Mouse (Mus musculus) cerebellum, adult (tissue): ENCODE results near the gene Bri3bp.
"Not testable (repeated sequence)": the region's sequence is repeated elsewhere in the genome, so short reads cannot be mapped to it uniquely, and the experiment has no call there.

Experiments
- ATAC-seq: cut with Nextera tagmentation; 2 replicates; pipeline ENCODE4 v1.9.2; 2017; ENCODE audit warnings: mild to moderate bottlenecking, moderate library complexity, mixed read lengths; ENCODE audit not compliant: insufficient number of reproducible peaks, low FRiP score, low TSS enrichment

The Bri3bp gene

DNA sequence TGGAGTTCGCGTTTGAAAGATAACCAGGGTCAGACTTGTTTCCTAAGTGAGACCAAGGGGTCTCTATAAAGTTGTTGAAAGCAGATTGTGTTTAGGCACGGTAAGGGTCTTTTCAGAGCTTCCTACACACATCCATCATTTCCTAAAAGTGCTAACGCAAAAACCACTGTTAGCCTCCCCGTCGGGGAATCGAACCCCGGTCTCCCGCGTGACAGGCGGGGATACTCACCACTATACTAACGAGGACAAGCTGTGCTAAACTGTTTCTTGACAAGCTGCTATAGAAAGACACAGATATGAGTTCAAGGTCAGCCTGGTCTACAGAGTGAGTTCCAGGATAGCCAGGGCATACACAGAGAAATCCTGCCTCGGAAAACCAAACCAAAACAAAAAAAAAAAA lies 32.5 kb upstream of the Bri3bp start:
- no peak for ATAC-seq

DNA sequence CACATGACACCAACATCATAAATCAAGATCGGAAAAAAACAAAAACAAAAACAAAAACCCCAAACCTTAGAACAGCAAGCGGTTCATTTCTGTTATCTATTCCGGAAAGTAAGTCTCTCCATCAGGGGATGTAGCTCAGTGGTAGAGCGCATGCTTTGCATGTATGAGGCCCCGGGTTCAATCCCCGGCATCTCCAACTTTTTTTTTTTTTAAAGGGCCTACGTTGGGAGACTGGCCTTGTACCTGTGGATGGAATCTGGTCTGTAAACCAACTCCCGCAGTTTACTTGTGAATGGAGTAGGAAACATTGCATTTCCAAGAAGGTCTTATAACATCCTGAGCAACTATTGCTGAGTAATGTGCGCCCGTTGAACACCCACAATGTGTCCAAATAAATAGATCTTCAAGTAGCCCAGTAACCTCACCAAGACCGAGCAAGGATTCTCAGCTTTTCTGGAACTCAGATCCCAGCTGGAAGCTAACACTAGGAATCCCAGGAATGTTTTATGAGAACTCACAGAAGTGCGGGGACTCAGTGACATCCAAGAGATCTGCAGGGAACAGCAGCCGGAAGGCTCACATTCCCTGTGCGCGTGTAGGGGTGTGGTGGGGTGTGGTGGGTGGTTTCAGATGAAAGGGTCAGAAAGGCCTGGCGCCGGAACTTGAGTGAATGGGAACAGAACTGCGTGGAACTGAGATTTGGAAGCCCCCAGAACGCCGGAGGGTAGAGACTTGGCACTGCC lies 31.8 kb upstream of the Bri3bp start:
- ATAC-seq: no peak

DNA sequence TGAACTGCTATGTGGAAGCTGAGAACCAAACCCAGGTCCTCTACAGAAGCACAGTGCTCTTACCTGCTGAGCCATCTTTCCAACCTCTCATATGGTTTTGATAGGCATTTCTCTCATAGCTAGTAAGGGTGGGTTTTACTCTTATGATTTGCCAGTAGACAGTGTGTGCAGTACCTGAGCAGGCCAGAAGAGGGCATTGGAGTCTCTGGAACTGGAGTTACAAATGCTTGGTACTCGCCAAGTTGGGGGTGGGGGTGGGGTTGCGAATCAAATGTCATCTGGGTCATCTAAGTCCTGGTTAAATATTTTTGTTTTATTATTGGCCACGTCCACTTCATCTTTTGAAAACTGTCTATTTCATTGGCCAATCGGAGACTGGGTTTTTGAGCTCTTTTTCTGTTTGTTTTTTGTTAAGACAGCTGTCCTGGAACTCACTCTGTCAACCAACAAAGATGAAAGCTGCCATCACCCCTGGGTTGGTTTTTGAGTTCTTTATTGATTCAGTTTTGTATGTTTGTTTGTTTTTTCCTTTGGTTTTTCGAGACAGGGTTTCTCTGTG lies 29.3 kb upstream of the Bri3bp start:
- no peak for ATAC-seq

DNA sequence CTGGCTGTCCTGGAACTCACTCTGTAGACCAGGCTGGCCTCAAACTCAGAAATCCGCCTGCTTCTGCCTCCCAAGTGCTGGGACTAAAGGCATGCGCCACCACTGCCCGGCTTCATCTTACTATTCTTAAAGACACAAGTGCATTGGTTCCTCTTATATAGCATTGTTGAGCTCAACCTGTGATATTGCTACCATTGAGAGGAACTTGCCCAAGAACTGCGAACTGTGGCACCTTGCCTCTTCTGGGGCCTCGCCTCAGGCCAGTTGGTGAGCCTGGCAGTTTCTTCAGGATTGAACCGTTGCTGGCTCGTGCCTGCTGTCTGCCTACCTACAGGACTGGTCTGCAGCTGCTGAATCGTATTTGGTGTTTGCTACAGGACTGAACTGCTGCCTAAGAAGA lies 28.8 kb upstream of the Bri3bp start:
- not testable (repeated sequence) for ATAC-seq

DNA sequence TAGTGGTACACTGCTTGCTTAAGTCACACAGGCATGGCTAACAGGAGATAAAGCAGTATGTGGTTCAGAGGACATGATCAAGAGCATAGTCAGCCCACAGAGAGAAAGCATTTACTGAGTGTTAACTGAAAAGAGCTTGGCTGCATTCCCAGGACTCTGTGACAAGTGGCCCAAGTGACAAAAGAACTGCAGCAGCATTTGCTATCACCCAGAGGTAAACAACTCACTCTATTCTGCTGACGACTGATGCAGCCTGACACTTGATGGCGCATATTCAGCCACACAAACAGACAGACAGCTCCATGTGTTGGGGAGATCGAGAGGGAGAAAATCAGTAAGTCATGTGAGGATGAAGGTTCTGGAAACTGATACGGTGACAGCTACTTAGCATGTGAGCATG lies 27.6 kb upstream of the Bri3bp start:
- no peak for ATAC-seq

DNA sequence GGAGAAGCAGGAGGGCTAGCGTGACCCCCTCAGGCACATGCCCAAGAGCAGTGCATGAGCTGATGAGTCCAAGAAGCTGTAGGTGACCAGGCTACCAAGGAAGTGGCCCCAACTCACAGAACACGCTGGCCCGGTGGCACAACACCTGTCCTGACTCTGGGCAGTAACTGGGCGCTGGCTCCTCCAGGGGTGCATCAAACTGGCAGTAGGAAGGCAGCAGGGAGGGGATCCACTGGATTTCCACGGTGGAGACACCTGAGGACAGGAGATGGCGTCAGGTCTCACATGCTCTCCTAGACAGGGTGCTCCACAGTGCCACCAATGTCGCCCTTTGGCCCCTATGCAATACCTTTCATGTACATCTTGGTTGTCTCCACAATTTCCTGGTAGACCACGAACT lies 25.2 kb upstream of the Bri3bp start:
- no peak for ATAC-seq

DNA sequence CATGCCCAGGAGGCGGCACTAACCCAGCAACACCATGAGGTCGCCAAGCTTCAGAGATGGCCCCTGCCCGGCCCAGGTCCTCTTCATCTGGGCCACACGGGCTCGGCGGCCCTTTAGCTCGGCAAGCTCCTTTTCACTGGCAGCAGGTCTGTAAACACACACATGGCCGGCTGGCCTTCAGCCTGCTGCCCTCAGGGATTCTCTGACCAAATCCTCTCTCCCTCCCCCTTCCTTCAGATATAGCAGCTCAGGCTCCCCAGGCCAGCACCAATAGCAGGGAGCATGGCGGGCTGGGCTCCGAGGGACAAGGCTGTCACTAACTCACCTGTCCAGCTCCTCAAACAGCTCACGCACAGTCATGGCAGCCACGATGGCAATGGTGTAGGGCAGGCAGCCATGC lies 22.7 kb upstream of the Bri3bp start:
- peak; percentile 66 for ATAC-seq

DNA sequence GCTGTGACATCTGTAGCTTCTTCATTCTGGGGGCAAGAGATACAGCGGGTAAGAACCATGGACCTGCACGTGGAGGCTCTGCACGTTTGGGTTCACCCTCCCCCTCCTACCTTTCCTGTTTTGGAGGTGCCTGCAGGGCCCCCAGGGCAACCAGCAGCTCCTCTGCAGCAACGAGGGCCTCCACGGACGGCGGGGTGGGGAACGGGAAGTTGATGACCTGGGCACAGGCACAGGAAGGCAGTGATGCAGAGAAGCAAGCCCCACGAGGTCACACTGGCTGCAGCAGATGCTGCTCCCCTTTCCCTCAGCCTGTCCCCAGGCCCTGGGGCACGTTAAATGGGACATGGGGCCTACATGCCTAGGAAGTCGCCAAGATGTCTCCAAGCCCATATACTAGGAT lies 22.2 kb upstream of the Bri3bp start:
- no peak for ATAC-seq

DNA sequence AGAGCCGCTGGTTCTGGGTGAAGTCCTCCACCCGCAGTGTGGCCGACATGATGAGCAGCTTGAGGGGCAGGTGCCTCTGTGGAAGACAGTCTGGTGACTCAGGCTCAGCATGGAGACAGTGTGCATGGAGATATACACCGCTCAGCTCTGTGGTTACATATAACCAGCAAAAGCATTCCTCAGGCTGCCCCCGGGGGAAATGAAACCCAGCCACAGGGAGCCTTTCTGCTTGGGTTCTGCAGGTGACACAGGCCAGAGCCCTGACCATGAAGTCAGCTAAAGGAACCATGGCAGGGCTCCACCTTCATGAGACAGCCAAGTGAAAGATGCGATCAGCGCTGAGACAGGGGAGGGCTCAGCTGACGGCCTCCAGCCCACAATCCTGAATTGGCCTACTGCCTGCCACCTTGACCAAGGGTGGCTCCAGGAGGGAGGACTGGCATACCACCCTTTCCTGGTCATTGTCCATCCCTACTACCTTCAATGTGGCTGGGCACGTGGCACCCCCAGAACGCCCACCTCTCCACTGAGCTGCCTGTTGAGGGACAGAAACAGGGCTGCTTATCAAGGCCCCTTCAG lies 15.6 kb upstream of the Bri3bp start:
- ATAC-seq: no peak

DNA sequence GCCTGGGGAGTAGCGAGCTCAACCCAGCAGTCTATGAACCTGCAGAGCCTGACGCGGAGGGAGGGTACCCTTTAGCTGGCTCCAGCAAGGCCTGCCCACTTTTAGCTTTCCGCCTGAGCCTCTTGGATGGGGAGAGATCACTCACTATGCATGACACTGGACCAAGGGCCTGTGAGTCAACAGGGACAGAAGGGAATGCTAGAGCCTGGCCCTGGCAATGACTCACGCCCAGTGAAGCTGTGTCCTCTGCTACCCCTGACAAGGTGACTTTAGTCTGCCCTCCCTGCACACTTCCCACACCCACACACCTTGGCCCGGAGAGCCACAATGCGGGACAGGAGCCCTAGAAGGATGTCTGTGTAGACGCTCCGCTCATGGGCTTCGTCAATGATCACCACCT lies 15.0 kb upstream of the Bri3bp start:
- no peak for ATAC-seq

DNA sequence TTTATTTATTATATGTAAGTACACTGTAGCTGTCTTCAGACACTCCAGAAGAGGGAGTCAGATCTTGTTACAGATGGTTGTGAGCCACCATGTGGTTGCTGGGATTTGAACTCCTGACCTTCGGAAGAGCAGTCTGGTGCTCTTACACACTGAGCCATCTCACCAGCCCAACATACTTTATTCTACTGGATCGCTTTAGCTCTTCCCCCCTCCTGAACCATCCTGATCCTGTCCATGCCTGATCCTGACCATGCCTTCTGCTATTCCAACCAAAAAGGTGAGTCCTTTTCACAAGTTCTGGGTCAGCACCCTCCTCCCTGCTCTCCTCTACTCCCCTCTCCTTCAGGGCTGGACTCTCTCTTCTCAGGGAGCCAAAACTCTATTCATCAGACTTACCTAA lies 9.0 kb upstream of the Bri3bp start:
- ATAC-seq: not testable (repeated sequence)

DNA sequence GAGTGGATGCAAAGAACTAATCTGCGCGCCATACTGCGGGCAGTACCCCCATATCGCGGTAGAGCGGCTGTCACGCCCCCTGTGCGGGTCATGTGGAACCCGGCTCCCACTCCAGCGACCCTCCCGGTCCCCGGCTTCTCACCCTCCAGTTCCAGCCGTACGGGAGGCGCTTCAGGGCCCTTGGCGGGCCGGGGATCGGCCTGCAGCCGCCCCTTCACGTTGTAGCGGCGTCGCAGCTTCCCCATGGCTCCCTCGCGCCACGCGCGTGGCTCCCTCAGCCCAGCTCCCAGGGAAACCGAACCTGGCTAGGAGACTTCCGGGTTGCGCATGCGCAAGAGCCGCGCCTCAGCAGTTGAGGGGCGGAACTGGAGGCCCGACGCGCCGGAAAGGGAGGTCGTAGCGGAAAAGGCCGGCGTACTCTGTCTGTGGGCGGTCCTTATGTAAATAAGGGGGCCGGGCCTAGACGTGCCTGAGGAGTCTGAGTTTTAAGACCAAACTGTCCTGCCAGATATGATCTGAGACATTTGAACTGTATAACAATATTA lies 7.5 kb upstream of the Bri3bp start, which contains the start of gene Dhx37:
Gene Dhx37 (minus strand): TSS at position 329 of the 545 bp plus-strand sequence.
- peak; percentile 94 for ATAC-seq

DNA sequence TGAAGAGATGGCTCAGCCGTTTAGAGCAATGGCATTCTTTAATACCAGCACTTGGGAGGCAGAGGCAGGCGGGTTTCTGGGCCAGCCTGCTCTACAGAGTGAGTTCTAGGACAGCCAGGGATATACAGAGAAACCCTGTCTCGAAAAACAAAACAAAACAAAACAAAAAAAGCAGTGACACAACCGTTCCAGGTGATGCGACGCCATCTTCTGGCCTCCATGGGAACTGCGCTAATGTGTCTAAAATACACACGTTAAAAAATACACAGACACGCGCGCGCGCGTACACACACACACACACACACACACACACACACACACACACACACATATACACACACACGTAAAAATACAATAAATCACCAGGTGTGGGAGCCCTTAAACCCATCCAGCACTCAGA lies 7.0 kb upstream of the Bri3bp start:
- not testable (repeated sequence) for ATAC-seq

DNA sequence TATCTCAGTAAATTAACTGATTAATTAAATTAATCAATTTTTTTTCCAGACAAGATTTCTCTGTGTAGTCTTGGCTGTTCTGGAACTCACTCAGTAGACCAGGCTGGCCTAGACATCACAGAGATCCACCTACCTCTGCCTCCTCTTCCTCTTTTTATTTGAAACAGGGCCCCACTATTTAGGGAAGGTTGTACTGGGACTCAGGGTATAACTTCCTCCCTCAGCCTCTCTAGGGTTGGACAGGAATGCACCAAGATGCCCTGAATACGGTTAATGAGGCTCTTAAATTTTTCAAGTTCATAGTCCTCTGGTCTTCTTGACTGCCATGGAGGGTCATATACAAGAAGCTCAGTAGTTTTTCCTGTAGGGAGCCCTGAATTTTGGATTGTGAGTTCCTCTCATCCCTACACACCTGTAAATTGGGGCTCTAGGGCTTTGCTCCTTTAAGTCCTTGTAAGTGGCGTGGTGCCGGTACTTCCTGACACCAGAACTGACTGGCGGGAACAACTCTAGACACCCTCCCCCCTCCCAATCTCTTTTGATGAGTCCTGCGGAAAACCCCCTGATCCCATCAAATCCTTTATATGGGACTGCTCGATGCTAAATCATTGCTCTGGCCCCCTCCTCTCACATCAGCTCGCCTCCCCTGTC lies 660 bp upstream of the Bri3bp start:
- no peak for ATAC-seq

DNA sequence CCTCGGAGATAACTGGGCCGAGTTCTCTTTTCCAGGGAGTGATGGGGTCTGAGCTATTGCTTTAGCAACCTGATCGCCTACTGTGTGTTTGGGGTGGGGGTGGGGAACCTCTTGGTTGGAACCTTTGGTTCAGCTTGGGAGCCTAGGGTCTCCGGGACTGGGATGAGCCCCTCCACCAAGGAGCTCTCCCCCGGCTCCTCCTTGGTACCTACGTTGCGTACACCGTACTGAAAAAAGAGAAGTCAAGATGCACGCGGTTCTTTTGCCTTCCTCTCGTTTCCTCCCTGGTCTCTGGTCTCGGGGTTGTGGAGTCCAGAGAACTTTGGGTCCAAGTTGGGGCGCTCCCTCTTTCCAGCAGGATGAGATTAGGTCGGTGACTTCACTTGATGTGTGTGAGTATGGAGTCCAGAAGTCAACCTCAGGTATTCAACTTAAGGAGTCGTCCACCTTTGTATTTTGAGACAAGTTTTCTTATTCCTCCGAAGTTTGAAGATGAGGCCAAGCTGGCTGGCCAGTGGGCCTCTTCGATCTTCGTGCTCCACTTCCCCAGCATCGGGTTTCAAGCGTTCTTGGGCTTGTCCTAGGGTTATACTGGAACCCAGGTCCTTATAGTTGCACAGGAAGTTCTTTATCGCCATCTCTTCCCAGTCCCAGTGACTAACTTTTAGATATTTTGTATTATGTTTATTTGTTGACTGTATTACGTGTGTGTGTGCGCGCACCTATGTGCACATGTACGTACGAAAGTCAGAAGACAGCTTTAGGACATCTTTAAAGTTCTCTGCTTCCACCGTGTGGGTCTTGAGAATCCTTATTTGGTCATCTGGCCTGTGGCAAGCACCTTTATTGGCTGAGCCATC lies 998 bp downstream of the Bri3bp start:
- ATAC-seq: no peak; the same call in 1 of the 2 replicates

DNA sequence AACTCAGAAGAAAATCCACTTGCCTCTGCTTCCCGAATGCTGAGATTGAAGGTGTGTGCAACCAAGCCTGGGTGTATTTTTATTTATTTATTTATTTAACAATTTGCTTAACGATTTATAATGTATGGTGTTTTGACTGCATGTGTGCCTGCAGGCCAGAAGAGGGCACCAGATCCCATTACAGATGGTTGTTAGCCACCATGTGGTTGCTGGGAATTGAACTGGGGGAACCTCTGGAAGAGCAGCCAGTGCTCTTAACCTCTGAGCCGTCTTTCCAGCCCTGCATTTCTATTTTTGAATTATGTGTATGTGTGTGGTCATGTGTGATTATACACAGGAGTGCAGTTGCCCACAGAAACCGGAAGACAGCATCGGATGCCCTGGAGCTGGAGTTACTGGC lies 2.0 kb downstream of the Bri3bp start:
- no peak for ATAC-seq

DNA sequence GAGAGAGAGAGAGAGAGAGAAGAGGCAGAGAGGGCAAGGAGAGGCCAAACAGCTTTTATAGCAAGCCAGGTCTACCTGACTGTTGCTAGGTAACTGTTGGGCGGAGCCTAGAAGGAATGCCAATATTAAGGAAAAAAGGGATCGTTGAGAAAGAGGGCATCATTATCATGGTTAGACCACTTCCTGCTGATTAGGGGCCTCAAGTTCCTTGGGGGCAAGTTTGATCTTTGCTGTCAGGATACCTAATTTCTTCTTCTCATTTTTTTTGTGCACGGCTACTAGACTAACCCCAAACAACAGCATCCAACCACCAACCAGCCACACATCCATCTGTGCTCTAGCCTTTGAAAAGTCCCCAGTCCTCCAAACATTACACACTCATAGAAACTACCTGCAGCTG lies 2.5 kb downstream of the Bri3bp start:
- ATAC-seq: no peak

DNA sequence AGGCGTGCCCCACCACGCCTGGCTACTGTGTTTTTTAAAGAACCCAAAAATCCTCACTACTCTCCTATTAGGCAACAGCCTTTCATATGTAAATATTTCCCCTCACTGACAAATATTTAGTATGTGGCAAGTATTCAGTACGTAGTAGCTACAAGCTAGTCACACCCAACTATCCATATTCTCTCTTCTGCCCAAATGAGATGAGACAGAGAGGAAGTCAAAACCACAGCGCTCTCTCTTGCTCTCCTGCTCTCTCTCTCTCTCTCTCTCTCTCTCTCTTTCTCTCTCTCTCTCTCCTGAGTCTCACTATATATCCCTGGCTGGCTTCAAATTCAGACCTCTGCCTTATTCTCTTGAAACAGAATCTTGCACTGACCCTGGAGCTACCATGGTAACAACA lies 3.2 kb downstream of the Bri3bp start:
- ATAC-seq: no peak

DNA sequence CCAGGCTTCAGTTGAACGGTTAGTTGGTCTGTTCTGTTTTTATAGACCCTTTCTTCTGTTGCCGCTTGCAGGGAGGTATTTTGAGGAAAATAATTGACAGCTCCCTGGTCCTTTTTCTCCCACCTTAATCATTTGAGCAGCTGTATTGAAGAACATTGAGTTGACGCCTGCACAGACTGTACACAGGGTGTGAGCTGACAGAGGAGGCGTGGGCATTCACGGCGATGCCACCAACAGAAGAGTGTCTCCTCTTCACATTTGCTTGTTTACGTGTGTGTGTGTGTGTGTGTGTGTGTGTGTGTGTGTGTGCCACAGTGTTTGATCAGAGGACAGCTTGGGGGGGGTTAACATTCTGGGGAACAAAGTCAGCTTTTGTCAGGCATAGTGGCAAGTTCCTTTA lies 5.0 kb downstream of the Bri3bp start:
- ATAC-seq: no peak

DNA sequence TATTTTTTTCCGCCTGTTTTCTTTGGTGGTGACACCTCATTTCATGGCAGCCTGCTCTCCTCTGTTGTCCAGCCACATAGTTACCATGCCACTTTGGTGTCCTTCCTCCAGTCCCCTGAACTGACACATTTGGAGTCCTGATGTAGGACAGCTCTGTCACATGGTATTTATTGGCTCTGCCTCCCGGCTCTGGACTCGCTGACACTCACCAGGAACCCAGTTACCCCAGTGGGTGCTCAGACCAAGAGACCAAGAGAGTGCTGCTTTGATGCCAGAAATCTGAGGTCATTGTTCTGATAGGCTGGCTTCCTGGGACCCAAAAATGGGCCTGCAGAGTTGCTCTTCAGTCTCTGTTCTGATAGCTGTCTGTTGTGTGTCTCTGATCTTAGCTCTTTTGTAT lies 6.7 kb downstream of the Bri3bp start:
- no peak for ATAC-seq
